Mouse (Mus musculus): ENCODE measurements around the gene Lurap1l. TPM values are rescaled to one million over a fixed set of nuclear protein-coding genes. Genes with fewer than 3 reads are reported as not detected.

Lurap1l gene
- 21.5 and 43.1 TPM in 2 replicates for polyA plus RNA-seq (2012; rRNA removed)

GRCm38 (mm10) chr4:80910481-80910870 lies at the start of gene Lurap1l:
Gene Lurap1l (plus strand): TSS chr4:80910646.
- Histone ChIP-seq H3K36me3 (ENCODE audit: control insufficient read depth, insufficient read depth, low read length) (no peaks in the 10 kb centered on the region), H3K4me3 (ENCODE audit: low read depth, low read length) (peak within 1 kb of the TSS; percentile 96), H3K27ac (ENCODE audit: insufficient read depth, low read depth, low read length) (peak within 1 kb of the TSS; percentile 96), H3K4me1 (ENCODE audit: control insufficient read depth, insufficient read depth, insufficient read length, low read length) (peaks cover 8% of the 10 kb centered on the region; the same call in 1 of the 2 replicates), H3K27me3 (ENCODE audit: control insufficient read depth, insufficient read depth, low read length) (no peaks in the 10 kb centered on the region)
- WGBS: under 1% methylated on average over 10 of the region's 10 CpGs
- TF ChIP-seq CTCF (IDR thresholded peaks at IDR 0.05; ENCODE audit: extremely low read depth, insufficient read length, insufficient replicate concordance, low read depth, low read length) (no peak), POLR2A (IDR thresholded peaks at IDR 0.05; ENCODE audit: low read depth, low read length) (peak; percentile 92)

- Histone ChIP-seq H3K27me3 (ENCODE audit: control insufficient read depth, insufficient read depth, low read length) (no peaks in the 10 kb centered on the region), H3K27ac (ENCODE audit: insufficient read depth, low read depth, low read length) (no peak overlapping the region), H3K4me1 (ENCODE audit: control insufficient read depth, insufficient read depth, insufficient read length, low read length) (0 out of 2 replicates have a peak, but pooled peaks cover 2% of the 10 kb centered on the region), H3K4me3 (ENCODE audit: low read depth, low read length) (no peak overlapping the region), H3K36me3 (ENCODE audit: control insufficient read depth, insufficient read depth, low read length) (no peaks in the 10 kb centered on the region)
- TF ChIP-seq CTCF (IDR thresholded peaks at IDR 0.05; ENCODE audit: extremely low read depth, insufficient read length, insufficient replicate concordance, low read depth, low read length) (no peak), POLR2A (IDR thresholded peaks at IDR 0.05; ENCODE audit: low read depth, low read length) (no peak)
- 80% methylated on average over 9 of the region's 9 CpGs for WGBS
These were observed 47.5 kb upstream of the Lurap1l start for GRCm38 (mm10) chr4:80862962-80863361.

GRCm38 (mm10) chr4:80863906-80864305 lies 46.5 kb upstream of the Lurap1l start:
- H3K4me3 ChIP-seq (ENCODE audit: low read depth, low read length): no peak overlapping the region
- TF ChIP-seq POLR2A (IDR thresholded peaks at IDR 0.05; ENCODE audit: low read depth, low read length) (no peak), CTCF (IDR thresholded peaks at IDR 0.05; ENCODE audit: extremely low read depth, insufficient read length, insufficient replicate concordance, low read depth, low read length) (no peak)
- WGBS: 41% methylated on average over 7 of the region's 7 CpGs
- H3K36me3 ChIP-seq (ENCODE audit: control insufficient read depth, insufficient read depth, low read length): no peaks in the 10 kb centered on the region
- H3K4me1 ChIP-seq (ENCODE audit: control insufficient read depth, insufficient read depth, insufficient read length, low read length): 0 out of 2 replicates have a peak, but pooled peaks cover 2% of the 10 kb centered on the region
- no peaks in the 10 kb centered on the region for H3K27me3 ChIP-seq (ENCODE audit: control insufficient read depth, insufficient read depth, low read length)
- H3K27ac ChIP-seq (ENCODE audit: insufficient read depth, low read depth, low read length): no peak overlapping the region

GRCm38 (mm10) chr4:80864511-80864922 lies 45.9 kb upstream of the Lurap1l start:
- TF ChIP-seq POLR2A (IDR thresholded peaks at IDR 0.05; ENCODE audit: low read depth, low read length) (no peak), CTCF (IDR thresholded peaks at IDR 0.05; ENCODE audit: extremely low read depth, insufficient read length, insufficient replicate concordance, low read depth, low read length) (no peak)
- Histone ChIP-seq H3K4me3 (ENCODE audit: low read depth, low read length) (peak overlapping the region; percentile 7; the same call in 1 of the 2 replicates), H3K36me3 (ENCODE audit: control insufficient read depth, insufficient read depth, low read length) (no peaks in the 10 kb centered on the region), H3K27me3 (ENCODE audit: control insufficient read depth, insufficient read depth, low read length) (no peaks in the 10 kb centered on the region), H3K27ac (ENCODE audit: insufficient read depth, low read depth, low read length) (no peak overlapping the region), H3K4me1 (ENCODE audit: control insufficient read depth, insufficient read depth, insufficient read length, low read length) (0 out of 2 replicates have a peak, but pooled peaks cover 2% of the 10 kb centered on the region)
- 2% methylated on average over 17 of the region's 17 CpGs for WGBS

DNA sequence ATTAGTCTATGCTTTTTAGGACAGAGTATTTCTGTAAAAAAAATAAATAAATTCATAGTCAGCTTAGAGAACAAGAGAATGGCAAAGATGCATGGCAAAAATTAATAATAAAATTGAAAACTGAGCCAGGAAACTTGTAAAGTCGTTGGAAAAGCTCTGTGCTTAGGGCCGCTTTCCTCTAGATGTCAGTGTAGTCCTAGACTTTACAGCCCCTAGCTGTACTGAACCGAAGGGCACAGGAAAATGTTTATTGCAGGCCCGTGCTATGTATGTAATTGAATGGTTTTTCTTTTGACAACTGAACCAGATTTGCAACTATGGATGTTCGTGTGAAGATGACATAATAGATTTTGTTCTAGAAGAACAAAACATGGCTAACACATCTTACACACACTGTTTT lies 44.4 kb upstream of the Lurap1l start:
- TF ChIP-seq POLR2A (IDR thresholded peaks at IDR 0.05; ENCODE audit: low read depth, low read length) (no peak), CTCF (IDR thresholded peaks at IDR 0.05; ENCODE audit: extremely low read depth, insufficient read length, insufficient replicate concordance, low read depth, low read length) (no peak)

DNA sequence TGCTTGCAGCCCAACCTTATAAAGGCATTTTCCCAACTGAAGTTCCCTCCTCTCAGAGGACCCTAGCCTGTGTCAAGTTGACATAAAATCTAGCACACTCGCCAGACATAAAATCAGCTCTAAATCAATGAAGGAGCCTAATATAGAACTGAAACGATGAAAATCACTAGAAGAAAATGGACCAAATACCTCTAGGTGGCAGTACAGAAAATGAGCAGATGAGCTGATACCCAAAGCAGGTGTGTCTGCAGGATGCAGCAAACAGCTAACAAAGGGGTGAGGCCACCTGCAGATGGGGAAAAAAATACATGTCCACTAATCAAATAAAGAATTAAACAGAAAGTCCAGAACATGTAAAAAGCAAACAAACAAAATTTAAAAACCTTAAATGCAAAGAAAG lies 40.8 kb upstream of the Lurap1l start:
- Histone ChIP-seq H3K4me3 (ENCODE audit: low read depth, low read length) (no peak overlapping the region), H3K36me3 (ENCODE audit: control insufficient read depth, insufficient read depth, low read length) (no peaks in the 10 kb centered on the region), H3K27me3 (ENCODE audit: control insufficient read depth, insufficient read depth, low read length) (no peaks in the 10 kb centered on the region), H3K4me1 (ENCODE audit: control insufficient read depth, insufficient read depth, insufficient read length, low read length) (peaks cover 6% of the 10 kb centered on the region; the same call in 1 of the 2 replicates), H3K27ac (ENCODE audit: insufficient read depth, low read depth, low read length) (no peak overlapping the region)
- TF ChIP-seq CTCF (IDR thresholded peaks at IDR 0.05; ENCODE audit: extremely low read depth, insufficient read length, insufficient replicate concordance, low read depth, low read length) (no peak), POLR2A (IDR thresholded peaks at IDR 0.05; ENCODE audit: low read depth, low read length) (no peak)
- 23% methylated on average over 2 of the region's 2 CpGs for WGBS

More for the DNA sequence above, 44.4 kb upstream of the Lurap1l start:
- 9% methylated on average over 5 of the region's 5 CpGs for WGBS
- H3K27me3 ChIP-seq (ENCODE audit: control insufficient read depth, insufficient read depth, low read length): no peaks in the 10 kb centered on the region
- no peaks in the 10 kb centered on the region for H3K36me3 ChIP-seq (ENCODE audit: control insufficient read depth, insufficient read depth, low read length)
- no peak overlapping the region for H3K27ac ChIP-seq (ENCODE audit: insufficient read depth, low read depth, low read length)
- no peak overlapping the region for H3K4me3 ChIP-seq (ENCODE audit: low read depth, low read length)
- H3K4me1 ChIP-seq (ENCODE audit: control insufficient read depth, insufficient read depth, insufficient read length, low read length): 0 out of 2 replicates have a peak, but pooled peaks cover 2% of the 10 kb centered on the region

- WGBS: 28% methylated on average over 6 of the region's 6 CpGs
- TF ChIP-seq POLR2A (IDR thresholded peaks at IDR 0.05; ENCODE audit: low read depth, low read length) (no peak), CTCF (IDR thresholded peaks at IDR 0.05; ENCODE audit: extremely low read depth, insufficient read length, insufficient replicate concordance, low read depth, low read length) (peak; percentile 41; the same call in 1 of the 2 replicates)
- peak overlapping the region; percentile 87; the same call in 1 of the 2 replicates for H3K27ac ChIP-seq (ENCODE audit: insufficient read depth, low read depth, low read length)
- H3K4me3 ChIP-seq (ENCODE audit: low read depth, low read length): no peak overlapping the region
- H3K27me3 ChIP-seq (ENCODE audit: control insufficient read depth, insufficient read depth, low read length): no peaks in the 10 kb centered on the region
- H3K4me1 ChIP-seq (ENCODE audit: control insufficient read depth, insufficient read depth, insufficient read length, low read length): peaks cover 12% of the 10 kb centered on the region; the same call in 1 of the 2 replicates
- no peaks in the 10 kb centered on the region for H3K36me3 ChIP-seq (ENCODE audit: control insufficient read depth, insufficient read depth, low read length)
These were observed 37.4 kb upstream of the Lurap1l start for GRCm38 (mm10) chr4:80872847-80873644.

Measured in small intestine, adult 2 months (tissue).